Mouse (Mus musculus): ENCODE results near the gene Olfr328. TPM values are rescaled to one million over a fixed set of nuclear protein-coding genes. Genes with fewer than 3 reads are reported as not detected.
"Not testable (repeated sequence)": the region's sequence is repeated elsewhere in the genome, so short reads cannot be mapped to it uniquely, and the experiment has no call there.

Olfr328 gene
- polyA plus RNA-seq, 1 experiment from 2014 or later: 0.12 TPM

GRCm38 (mm10) chr11:58587898-58588348 lies 32.5 kb upstream of the Olfr328 start:
- Histone ChIP-seq H3K4me1 (ENCODE audit: control insufficient read depth, insufficient read depth, low read length) (no peaks in the 10 kb centered on the region), H3K27ac (ENCODE audit: low read length) (no peak overlapping the region), H3K4me2 (replicated peaks; ENCODE audit: low read depth, low read length) (no peak overlapping the region), H3K27me3 (ENCODE audit: control insufficient read depth, insufficient read depth, low read length) (no peaks in the 10 kb centered on the region), H3K4me3 (ENCODE audit: low read depth, low read length) (no peak overlapping the region), H3K36me3 (ENCODE audit: control insufficient read depth, insufficient read depth, low read length) (no peaks in the 10 kb centered on the region), H3K9ac (replicated peaks; ENCODE audit: low read depth, low read length) (no peak overlapping the region), H3K9me3 (ENCODE audit: control insufficient read depth, low read depth, low read length) (no peaks in the 10 kb centered on the region)
- 72% methylated on average over 7 of the region's 7 CpGs for WGBS
- no peak for ATAC-seq (ENCODE audit: insufficient number of reproducible peaks, insufficient read depth, low FRiP score, low read depth)

GRCm38 (mm10) chr11:58578636-58579035 lies 23.2 kb upstream of the Olfr328 start:
- whole genome bisulfite sequencing: 77% methylated on average over 8 of the region's 8 CpGs
- Histone ChIP-seq H3K27ac (ENCODE audit: low read length) (no peak overlapping the region), H3K9me3 (ENCODE audit: control insufficient read depth, low read depth, low read length) (no peaks in the 10 kb centered on the region), H3K36me3 (ENCODE audit: control insufficient read depth, insufficient read depth, low read length) (no peaks in the 10 kb centered on the region), H3K4me2 (replicated peaks; ENCODE audit: low read depth, low read length) (no peak overlapping the region), H3K27me3 (ENCODE audit: control insufficient read depth, insufficient read depth, low read length) (no peaks in the 10 kb centered on the region), H3K4me1 (ENCODE audit: control insufficient read depth, insufficient read depth, low read length) (no peaks in the 10 kb centered on the region), H3K9ac (replicated peaks; ENCODE audit: low read depth, low read length) (no peak overlapping the region), H3K4me3 (ENCODE audit: low read depth, low read length) (no peak overlapping the region)
- ATAC-seq (ENCODE audit: insufficient number of reproducible peaks, insufficient read depth, low FRiP score, low read depth): no peak

GRCm38 (mm10) chr11:58577430-58577829 lies 22.0 kb upstream of the Olfr328 start, which contains the start of gene Olfr325:
TSS of gene Olfr325 (plus strand) at chr11:58577730.
- Histone ChIP-seq H3K27ac (ENCODE audit: low read length) (no peak within 1 kb of the TSS), H3K27me3 (ENCODE audit: control insufficient read depth, insufficient read depth, low read length) (no peaks in the 10 kb centered on the region), H3K9ac (replicated peaks; ENCODE audit: low read depth, low read length) (no peak within 1 kb of the TSS), H3K9me3 (ENCODE audit: control insufficient read depth, low read depth, low read length) (no peaks in the 10 kb centered on the region), H3K4me3 (ENCODE audit: low read depth, low read length) (no peak within 1 kb of the TSS), H3K4me1 (ENCODE audit: control insufficient read depth, insufficient read depth, low read length) (no peaks in the 10 kb centered on the region), H3K36me3 (ENCODE audit: control insufficient read depth, insufficient read depth, low read length) (no peaks in the 10 kb centered on the region), H3K4me2 (replicated peaks; ENCODE audit: low read depth, low read length) (no peak within 1 kb of the TSS)
- WGBS: 55% methylated on average over 1 of the region's 1 CpGs
- no peak for ATAC-seq (ENCODE audit: insufficient number of reproducible peaks, insufficient read depth, low FRiP score, low read depth)

- Histone ChIP-seq H3K27me3 (ENCODE audit: control insufficient read depth, insufficient read depth, low read length) (no peaks in the 10 kb centered on the region), H3K36me3 (ENCODE audit: control insufficient read depth, insufficient read depth, low read length) (no peaks in the 10 kb centered on the region), H3K27ac (ENCODE audit: low read length) (no peak within 1 kb of the TSS), H3K4me1 (ENCODE audit: control insufficient read depth, insufficient read depth, low read length) (no peaks in the 10 kb centered on the region), H3K4me3 (ENCODE audit: low read depth, low read length) (no peak within 1 kb of the TSS), H3K9ac (replicated peaks; ENCODE audit: low read depth, low read length) (no peak within 1 kb of the TSS), H3K9me3 (ENCODE audit: control insufficient read depth, low read depth, low read length) (no peaks in the 10 kb centered on the region), H3K4me2 (replicated peaks; ENCODE audit: low read depth, low read length) (no peak within 1 kb of the TSS)
- 73% methylated on average over 5 of the region's 5 CpGs for WGBS
- ATAC-seq (ENCODE audit: insufficient number of reproducible peaks, insufficient read depth, low FRiP score, low read depth): no peak
Measured at GRCm38 (mm10) chr11:58570405-58570804, 15.0 kb upstream of the Olfr328 start, which contains the start of gene Olfr224. TSS of gene Olfr224 (minus strand) at chr11:58570553.

GRCm38 (mm10) chr11:58546322-58546721 lies 9.1 kb downstream of the Olfr328 start, which contains the start of gene Olfr329-ps:
TSS of gene Olfr329-ps (minus strand) at chr11:58546422.
- Histone ChIP-seq H3K36me3 (ENCODE audit: control insufficient read depth, insufficient read depth, low read length) (no peaks in the 10 kb centered on the region), H3K27me3 (ENCODE audit: control insufficient read depth, insufficient read depth, low read length) (no peaks in the 10 kb centered on the region), H3K4me3 (ENCODE audit: low read depth, low read length) (no peak within 1 kb of the TSS), H3K4me1 (ENCODE audit: control insufficient read depth, insufficient read depth, low read length) (no peaks in the 10 kb centered on the region), H3K4me2 (replicated peaks; ENCODE audit: low read depth, low read length) (no peak within 1 kb of the TSS), H3K9me3 (ENCODE audit: control insufficient read depth, low read depth, low read length) (no peaks in the 10 kb centered on the region), H3K27ac (ENCODE audit: low read length) (no peak within 1 kb of the TSS), H3K9ac (replicated peaks; ENCODE audit: low read depth, low read length) (no peak within 1 kb of the TSS)
- WGBS: 75% methylated on average over 5 of the region's 5 CpGs
- ATAC-seq (ENCODE audit: insufficient number of reproducible peaks, insufficient read depth, low FRiP score, low read depth): no peak

GRCm38 (mm10) chr11:58534736-58535135 lies 20.7 kb downstream of the Olfr328 start, which contains the start of gene Olfr330:
TSS of gene Olfr330 (minus strand) at chr11:58534836.
- H3K27ac ChIP-seq (ENCODE audit: low read length); H3K9ac ChIP-seq (replicated peaks; ENCODE audit: low read depth, low read length); H3K36me3 ChIP-seq (ENCODE audit: control insufficient read depth, insufficient read depth, low read length); H3K9me3 ChIP-seq (ENCODE audit: control insufficient read depth, low read depth, low read length); H3K27me3 ChIP-seq (ENCODE audit: control insufficient read depth, insufficient read depth, low read length); H3K4me3 ChIP-seq (ENCODE audit: low read depth, low read length); ATAC-seq (ENCODE audit: insufficient number of reproducible peaks, insufficient read depth, low FRiP score, low read depth); H3K4me2 ChIP-seq (replicated peaks; ENCODE audit: low read depth, low read length); H3K4me1 ChIP-seq (ENCODE audit: control insufficient read depth, insufficient read depth, low read length): not testable (repeated sequence)

GRCm38 (mm10) chr11:58519756-58520155 lies 35.7 kb downstream of the Olfr328 start:
- not testable (repeated sequence) for H3K4me3 ChIP-seq (ENCODE audit: low read depth, low read length); H3K27ac ChIP-seq (ENCODE audit: low read length); H3K9me3 ChIP-seq (ENCODE audit: control insufficient read depth, low read depth, low read length); ATAC-seq (ENCODE audit: insufficient number of reproducible peaks, insufficient read depth, low FRiP score, low read depth); H3K4me1 ChIP-seq (ENCODE audit: control insufficient read depth, insufficient read depth, low read length); H3K4me2 ChIP-seq (replicated peaks; ENCODE audit: low read depth, low read length); H3K27me3 ChIP-seq (ENCODE audit: control insufficient read depth, insufficient read depth, low read length); H3K9ac ChIP-seq (replicated peaks; ENCODE audit: low read depth, low read length); H3K36me3 ChIP-seq (ENCODE audit: control insufficient read depth, insufficient read depth, low read length)
- 92% methylated on average over 7 of the region's 9 CpGs for WGBS

- H3K4me2 ChIP-seq (replicated peaks; ENCODE audit: low read depth, low read length); H3K27ac ChIP-seq (ENCODE audit: low read length); H3K27me3 ChIP-seq (ENCODE audit: control insufficient read depth, insufficient read depth, low read length); H3K4me1 ChIP-seq (ENCODE audit: control insufficient read depth, insufficient read depth, low read length); H3K9ac ChIP-seq (replicated peaks; ENCODE audit: low read depth, low read length); ATAC-seq (ENCODE audit: insufficient number of reproducible peaks, insufficient read depth, low FRiP score, low read depth); H3K4me3 ChIP-seq (ENCODE audit: low read depth, low read length); H3K36me3 ChIP-seq (ENCODE audit: control insufficient read depth, insufficient read depth, low read length); H3K9me3 ChIP-seq (ENCODE audit: control insufficient read depth, low read depth, low read length): not testable (repeated sequence)
- WGBS: 93% methylated on average over 17 of the region's 18 CpGs
Measured at GRCm38 (mm10) chr11:58518916-58519315, 36.5 kb downstream of the Olfr328 start.

- 83% methylated on average over 19 of the region's 19 CpGs for WGBS
- H3K9me3 ChIP-seq (ENCODE audit: control insufficient read depth, low read depth, low read length); H3K4me2 ChIP-seq (replicated peaks; ENCODE audit: low read depth, low read length); H3K27me3 ChIP-seq (ENCODE audit: control insufficient read depth, insufficient read depth, low read length); H3K27ac ChIP-seq (ENCODE audit: low read length); H3K4me1 ChIP-seq (ENCODE audit: control insufficient read depth, insufficient read depth, low read length); H3K36me3 ChIP-seq (ENCODE audit: control insufficient read depth, insufficient read depth, low read length); H3K4me3 ChIP-seq (ENCODE audit: low read depth, low read length); ATAC-seq (ENCODE audit: insufficient number of reproducible peaks, insufficient read depth, low FRiP score, low read depth); H3K9ac ChIP-seq (replicated peaks; ENCODE audit: low read depth, low read length): not testable (repeated sequence)
Measured at GRCm38 (mm10) chr11:58509058-58509457, 46.4 kb downstream of the Olfr328 start.

All from stomach, embryonic 14.5 days (tissue).